Mouse (Mus musculus) common myeloid progenitor, adult 5-6 weeks (primary cell): Measurements from ENCODE around the gene Armh3. TPM values are rescaled to one million over a fixed set of nuclear protein-coding genes. Genes with fewer than 3 reads are reported as not detected.
"Not testable (repeated sequence)": the region's sequence is repeated elsewhere in the genome, so short reads cannot be mapped to it uniquely, and the experiment has no call there.

Experiments used
- ATAC-seq: replicated peaks from 2 replicates; pipeline ENCODE4 v1.8.0; 2016; ENCODE audit warnings: low read depth, mild to moderate bottlenecking, moderate TSS enrichment, inconsistent platforms; ENCODE audit not compliant: poor library complexity, severe bottlenecking
- total RNA-seq: library from RNA; stranded (forward); fragments of 200-1000, 187-1606 nt; gene quantifications from 2 replicates; pipeline ENCODE4 v1.2.3, GENCODE M21; 2017

Gene Armh3
- total RNA-seq, 1 experiment from 2014 or later: 9.5 TPM

DNA sequence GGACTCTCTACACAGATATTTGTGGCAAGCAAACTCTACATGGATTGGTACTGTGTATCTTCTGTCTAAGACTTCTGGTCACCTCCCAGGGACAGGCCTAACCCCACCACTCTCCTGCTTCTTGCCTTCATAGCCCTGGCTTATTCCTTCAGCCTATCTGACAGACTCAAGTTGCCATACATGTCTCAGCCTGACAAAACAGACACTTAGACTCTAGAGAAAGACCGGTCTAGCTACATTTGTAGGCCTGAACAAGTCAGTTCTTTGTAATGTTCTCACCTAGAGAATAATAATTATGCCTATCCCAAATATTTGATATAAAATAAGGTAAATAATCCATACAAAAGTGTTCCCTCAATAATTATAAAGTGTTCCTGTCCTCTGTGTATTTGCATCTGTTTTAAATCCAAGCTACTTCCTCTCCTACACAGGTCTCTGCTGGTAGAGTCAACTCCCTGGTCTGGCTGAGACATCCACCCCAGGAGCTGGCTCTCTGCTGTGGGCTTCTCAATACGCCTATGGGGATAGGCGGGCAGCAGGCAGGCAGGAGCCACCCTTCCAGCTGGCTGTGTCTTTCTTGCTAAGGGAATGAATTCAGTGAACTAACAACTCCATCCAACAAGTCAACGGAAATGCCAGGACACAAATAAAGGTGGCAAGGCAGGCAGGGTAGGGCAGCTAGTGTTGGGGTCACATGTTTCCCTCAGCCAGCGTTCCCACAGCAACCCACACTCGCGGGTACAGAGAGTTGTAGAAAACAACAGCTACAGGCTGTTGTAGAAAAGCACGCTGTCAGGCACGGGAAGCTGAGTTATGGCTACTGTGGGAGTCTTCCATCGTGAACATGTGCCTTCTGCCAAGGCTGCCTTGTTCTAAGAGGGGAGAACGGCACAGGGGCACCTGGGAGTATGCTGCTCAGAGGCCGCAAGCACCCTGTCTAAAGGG, 161.0 kb downstream of the Armh3 start:
- ATAC-seq: no peak

DNA sequence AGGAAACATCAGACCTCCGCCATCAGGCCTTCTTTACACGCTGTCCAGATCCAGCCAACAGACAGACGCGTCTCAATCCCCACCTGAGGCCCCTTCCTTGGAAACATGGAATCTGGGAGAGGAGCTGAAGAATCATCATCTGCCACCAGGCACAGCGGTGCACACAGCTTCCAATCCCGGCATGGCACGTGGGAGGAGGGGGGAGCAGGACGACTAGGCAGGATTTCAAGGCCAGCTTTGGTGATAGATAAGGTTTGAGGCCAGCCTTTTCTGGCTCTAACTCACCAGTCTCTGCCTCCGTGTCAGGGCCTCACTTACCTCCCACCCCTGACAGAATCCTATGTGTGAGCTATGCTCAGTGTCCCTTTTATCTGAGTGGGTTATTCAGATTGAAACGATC, 162.8 kb downstream of the Armh3 start:
- ATAC-seq: no peak

DNA sequence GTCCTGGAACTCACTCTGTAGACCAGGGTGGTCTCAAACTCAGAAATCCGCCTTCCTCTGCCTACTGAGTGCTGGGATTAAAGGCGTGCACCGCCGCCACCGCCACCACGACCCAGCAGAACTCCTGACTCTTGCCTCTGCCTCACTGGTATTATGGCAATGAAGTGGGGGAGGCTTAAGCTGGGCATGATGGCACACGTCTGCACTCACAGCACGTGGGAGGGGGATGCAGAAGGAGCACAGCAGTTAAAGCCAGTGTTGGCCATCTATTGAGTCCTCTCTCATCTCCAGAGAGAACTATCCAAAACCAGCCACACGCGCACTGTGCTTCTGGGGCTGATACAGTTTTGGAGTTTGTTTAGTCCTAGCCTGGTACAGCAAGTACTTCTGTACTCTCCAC, 164.6 kb downstream of the Armh3 start:
- no peak for ATAC-seq

DNA sequence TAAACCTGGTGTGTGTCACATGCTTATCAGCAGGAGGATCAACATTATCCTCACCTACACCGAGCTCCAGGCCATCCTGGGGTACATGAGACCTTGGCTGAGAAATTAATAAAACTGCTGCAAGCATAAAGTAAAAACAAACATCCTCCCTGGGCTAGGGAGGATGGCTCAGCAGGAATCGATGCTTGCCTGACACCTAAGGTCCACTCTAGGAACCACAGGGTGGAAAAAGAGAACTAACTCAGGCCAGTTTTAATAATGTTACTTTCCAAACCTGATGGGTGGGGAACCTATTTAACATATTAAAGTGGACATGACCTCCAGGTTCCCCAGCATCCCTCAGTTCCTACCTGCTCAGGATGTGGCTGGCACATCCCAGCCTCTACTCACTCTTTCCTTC, 167.6 kb downstream of the Armh3 start:
- ATAC-seq: no peak

DNA sequence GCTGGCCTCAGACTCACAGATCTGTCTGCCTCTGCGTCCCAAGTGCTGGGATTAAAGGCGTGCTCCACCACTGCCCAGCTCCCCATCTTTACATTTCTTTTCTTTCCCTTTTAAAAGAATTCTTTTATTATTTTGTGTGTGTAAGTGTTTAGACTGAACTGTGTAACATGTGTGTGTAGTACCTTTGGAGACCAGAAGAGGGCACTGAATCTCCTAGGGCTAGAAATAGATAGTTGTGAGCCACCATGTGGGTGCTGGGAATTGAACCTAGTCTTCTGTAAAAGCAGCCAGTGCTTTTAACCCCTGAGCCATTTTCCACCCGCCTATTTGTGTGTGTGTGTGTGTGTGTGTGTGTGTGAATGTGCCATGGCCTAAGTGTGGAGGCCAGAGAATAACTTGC, 170.6 kb downstream of the Armh3 start:
- ATAC-seq: no peak

DNA sequence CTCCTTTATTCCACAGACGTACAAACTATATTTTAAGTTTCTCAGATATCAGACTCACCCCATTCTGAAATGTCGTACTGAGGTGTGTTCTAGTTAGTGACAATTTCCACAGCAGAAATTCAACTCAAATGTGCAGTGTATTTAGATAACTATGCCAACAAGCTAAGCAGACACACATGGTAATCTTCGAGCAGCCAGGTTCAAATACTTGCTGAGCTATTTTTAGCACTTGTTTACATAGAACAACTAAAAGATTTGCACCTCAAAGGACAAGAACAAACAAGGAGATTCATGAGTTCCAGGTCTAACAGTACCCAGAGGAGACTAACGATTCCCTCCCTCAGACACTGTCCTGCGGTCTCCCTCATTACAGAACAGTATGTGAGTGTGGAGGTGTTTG, 171.2 kb downstream of the Armh3 start:
- ATAC-seq: no peak

DNA sequence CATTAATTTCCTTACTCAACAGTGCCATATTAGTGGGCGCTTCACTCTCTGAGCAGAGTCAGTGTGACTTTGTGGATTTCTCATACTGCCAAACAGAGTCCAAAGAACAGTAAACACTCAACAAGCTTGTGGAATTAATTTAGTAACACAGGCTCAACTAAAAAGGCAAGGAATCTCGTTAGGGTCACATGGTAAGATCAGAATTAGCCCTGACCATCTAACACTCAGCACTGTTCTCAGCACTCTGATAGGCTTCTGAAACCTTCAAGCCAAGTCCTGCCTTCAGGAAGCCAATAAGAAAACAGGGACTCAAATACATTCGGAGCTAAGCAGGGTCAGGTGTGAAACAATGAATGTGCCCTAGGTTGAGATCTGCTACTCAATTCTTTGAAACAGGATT, 172.1 kb downstream of the Armh3 start:
- no peak for ATAC-seq

DNA sequence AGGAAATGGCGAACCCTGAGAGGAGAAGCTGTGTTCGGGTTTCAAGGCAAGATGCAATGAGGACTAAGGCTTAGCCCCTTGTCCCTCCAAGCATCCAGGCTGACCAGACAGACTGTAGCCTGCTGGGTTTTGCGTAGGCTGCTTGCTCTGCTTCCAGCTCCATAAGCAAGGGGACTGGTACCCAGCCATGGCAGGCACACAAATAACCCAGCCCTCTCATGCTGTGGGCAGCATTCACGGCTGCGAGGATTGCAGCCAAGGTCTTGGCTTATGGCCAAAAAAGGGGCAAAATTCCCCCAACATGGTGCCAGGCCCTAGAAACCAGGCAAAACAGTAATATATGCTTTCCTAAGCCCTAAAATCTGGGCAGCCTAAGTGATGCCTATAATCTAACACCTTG, 176.5 kb downstream of the Armh3 start:
- ATAC-seq: no peak

DNA sequence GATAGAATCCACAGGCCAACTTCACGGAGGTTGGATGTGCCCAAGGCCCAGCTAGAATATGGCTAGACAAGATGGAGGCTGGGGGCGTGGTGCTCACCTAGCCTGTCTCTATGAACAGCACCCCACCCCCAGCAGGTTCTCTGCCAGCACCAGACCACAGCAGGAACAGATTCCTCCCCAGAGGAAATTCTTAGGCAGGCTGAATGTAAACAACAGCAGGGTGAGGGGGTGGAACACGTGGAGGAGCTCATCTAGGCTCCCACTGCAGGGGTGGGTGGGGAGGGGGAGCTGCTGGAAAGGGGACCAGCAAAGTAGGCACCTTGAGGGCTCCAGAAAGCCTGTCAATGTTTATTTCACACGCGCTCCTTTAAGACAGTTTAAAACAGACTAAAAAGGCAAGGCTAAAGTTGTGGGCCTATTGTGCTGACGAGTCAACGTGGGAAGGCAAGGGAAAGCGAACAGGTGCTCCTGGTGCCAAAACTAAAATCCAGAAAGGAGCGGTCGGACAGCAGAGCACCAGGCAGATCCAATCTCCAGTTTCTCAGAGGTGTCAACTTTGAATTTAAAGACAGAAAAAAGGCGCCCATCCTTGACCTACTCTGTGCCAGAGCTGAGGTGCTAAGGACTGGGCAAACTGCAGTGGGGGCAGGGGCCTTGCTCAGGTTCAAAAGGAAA, 180.3 kb downstream of the Armh3 start:
- ATAC-seq: no peak

DNA sequence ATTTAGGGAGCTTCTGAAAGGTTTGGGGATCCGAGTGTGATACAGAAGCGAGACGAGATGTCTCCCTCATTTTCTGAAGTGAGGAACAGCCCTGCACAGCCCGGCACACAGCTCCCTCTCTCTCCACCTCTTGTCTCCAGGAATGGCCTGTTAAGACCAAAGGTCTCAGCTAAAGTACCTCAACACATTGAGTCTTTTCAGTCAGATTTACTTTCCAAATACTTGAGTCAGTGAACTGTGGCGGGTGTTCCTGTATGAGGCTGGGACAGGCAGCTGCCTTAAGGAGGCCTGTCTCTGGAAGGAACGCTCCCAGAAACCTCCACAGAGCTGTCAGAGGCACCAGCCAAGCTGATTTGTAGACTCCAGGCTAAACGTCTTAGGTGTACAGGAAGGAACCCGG, 181.6 kb downstream of the Armh3 start:
- ATAC-seq: no peak

DNA sequence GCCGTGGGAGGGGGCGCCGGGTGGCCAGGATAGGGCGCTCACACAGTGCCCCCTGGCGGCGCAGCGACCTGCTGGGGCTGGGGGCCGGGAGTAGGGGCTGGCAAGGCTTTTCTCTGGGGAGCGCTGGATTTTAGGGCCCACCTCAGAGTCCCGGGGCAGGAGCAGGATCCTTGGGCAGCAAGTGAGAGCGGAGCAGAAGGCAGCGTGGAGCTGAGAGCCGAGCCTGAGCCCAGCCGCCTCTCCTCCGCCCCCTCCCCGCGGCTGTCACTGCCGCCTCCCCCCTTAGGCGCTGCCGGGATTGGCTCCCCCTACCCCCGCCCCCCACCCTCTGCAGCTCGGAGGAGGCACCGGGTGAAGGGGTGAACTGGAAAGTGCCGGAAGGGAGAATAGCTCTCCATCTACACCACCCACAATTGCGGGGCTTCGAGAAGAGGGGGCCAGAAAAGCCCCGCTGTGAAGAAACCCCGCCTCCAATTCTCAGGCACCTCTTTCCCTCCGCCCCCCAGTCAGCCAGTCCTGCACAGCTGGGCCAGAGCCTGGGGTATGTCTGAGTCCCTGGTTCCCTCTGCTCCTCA, 182.4 kb downstream of the Armh3 start, which contains the start of gene Kcnip2:
Gene Kcnip2 (minus strand): TSS at position 231 of the 575 bp plus-strand sequence.
- no peak for ATAC-seq

DNA sequence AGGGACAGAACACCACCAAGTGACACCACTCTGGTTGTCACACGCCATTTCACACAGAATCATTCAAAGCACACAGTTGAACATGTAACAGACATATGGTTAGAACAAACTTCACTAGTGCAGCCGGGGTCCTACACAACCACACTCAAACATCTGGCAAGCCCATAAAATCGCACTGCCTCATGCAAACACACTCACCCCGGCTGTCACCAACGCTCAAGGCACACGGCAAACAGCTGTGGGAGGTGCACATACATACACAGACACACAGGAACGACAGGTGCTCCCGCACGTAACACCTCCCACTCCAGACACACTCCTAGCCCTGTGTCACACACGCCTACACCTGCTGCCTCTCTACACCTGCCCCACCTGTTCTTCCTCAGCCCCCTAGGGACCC, 183.1 kb downstream of the Armh3 start:
- no peak for ATAC-seq

DNA sequence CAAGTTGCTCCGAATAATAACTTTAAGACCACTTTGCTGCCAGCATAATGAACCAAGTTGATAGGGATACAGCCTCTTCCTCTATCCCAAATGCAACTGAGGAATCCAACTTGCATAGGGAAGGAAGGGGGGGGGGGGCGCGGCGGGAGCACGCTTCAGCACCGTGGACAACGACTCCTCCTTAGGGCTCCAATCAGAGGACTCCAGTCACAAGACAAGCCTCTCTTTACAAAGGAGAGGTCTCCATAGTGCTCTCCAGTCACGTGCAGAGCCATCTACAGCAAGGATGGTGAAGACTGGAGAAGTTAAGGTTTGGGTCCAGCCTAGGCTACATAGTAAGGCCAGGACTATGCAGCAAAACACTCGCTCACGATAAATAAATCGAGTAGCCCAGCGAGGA, 184.5 kb downstream of the Armh3 start:
- ATAC-seq: no peak

DNA sequence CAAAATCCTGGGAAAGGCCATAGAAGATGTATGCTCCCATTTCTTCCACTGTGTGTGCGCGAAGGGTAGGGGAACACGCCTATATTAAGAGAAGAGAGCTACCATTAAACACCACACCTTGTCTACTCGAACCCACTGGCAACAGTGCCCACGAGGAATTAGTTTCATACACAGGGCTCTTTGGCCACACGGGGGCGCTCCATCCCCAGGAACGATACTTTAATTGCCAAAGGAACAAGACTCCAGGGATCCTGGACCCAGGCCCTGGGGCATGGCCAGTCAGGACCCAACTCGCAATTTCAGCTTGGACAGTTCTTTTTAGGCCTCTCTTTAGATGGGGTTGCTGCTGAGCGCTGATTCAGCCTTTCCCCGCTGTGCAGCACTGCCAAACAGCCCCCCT, 185.0 kb downstream of the Armh3 start:
- ATAC-seq: peak; percentile 46

DNA sequence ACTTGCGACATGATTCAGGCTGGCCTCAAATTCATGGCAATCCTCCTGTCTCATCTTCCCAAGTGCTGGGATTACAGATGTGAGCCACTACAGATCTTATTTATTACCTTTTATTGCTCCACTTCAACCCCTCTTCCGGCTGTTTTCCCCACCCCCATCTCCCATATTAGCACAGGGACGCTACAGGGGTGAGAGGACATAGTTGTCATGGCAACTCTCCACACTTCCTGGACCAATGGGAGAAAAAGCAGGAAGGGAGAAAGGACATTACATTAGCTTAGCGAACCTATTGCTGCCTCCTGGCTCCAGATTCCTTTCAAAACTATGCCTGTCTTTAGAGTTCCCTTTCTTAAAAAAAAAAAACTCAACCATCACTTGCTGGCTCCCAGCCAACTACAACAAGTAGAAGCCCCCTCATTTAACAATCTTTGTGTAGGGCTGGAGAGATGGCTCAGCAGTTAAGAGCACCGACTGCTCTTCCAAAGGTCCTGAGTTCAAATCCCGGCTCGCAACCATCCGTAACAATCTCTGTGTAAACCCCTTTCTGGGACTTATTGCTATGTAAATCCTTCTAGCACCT, 185.5 kb downstream of the Armh3 start:
- ATAC-seq: no peak

DNA sequence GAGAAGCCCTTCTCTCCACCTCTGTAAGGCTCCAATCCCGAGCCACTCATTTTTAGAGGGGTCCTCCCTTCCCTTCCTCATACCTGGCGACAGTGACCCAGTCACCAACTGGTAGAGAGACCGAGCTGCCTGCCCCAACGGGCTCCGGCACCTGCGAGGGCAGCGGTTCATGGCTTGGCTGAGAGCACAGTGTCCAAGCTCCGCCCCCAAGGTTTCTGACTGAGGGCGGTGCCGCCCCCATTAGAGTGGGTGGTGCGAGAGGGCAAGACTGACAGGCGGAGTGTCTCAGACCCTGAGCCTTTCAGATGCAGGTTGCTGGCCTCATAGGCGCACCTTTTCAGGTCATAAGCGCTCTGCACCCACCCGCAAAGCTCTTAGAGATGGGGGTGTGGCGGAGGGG, 186.2 kb downstream of the Armh3 start:
- peak; percentile 79 for ATAC-seq

DNA sequence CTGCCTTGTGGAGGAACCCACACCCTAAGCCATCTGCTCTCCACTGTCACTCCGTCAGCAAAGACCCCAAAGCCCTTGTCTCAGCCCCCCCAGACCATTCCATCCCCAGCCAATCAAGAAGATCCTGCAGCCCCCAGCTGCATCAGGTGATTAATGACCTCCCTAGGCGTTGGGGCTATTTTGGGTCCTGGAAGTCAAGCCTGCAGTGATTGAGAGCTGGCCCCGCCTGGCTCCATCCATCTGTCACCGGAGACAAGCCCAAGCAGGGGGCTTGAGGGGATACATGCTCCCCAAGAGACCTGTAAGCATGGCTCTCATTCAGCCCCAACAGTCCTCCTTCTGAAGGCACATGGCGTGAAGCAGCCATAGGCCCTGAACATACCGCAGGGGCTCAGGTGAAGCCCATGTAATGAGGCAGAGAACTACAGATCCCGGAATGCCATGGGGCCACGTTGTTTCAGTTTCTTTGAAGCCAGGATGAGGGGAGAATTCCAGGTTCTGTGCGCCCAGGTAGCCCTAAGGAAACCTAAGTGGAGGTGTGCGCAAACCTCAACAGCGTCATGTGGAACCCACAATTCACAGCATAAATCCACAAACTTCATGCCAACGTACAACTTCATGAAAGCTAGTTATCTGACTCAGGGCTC, 187.1 kb downstream of the Armh3 start:
- no peak for ATAC-seq

DNA sequence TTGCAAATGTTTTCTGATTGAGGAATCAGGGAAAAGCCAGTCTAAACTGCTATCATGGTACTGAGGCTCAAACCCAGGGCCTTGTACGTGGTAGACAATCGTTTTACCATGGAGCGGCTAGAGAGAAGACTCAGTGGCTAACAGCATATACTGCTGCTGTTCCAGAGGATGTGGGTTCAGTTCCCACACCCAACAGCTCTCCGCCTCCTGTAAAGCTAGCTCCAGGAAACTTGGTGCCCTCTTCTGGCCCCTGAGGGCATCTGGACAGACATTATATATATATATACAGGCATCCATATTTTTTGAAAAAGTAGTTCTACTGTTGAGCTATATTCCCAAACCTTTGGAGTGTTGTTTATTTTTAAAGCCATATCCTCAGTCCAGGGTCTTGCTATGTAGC, 190.6 kb downstream of the Armh3 start:
- ATAC-seq: no peak

DNA sequence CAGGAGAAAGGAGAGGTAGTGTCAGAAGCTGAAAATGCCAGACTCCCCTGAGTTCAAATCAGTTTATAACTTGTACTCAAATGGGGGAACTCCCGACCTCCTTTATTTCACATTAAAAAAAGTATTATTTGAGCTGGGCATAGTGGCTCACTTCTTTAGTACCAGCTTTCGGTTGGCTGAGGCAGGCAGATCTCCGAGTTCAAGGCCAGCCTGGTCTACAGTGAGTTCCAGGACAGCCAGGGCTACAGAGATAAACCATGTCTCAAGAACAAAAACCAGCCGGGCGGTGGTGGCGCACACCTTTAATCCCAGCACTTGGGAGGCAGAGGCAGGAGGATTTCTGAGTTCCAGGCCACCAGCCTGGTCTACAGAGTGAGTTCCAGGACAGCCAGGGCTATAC, 192.5 kb downstream of the Armh3 start:
- not testable (repeated sequence) for ATAC-seq
